Mouse (Mus musculus): ENCODE measurements around the gene Nwd2. TPM values are rescaled to one million over a fixed set of nuclear protein-coding genes. Genes with fewer than 3 reads are reported as not detected.

Gene Nwd2
- 0.29 and 0.51 TPM in 2 replicates for polyA plus RNA-seq (2015; fragmentation: Nextera tagmentation; extraction: Ambion mirVana)

DNA sequence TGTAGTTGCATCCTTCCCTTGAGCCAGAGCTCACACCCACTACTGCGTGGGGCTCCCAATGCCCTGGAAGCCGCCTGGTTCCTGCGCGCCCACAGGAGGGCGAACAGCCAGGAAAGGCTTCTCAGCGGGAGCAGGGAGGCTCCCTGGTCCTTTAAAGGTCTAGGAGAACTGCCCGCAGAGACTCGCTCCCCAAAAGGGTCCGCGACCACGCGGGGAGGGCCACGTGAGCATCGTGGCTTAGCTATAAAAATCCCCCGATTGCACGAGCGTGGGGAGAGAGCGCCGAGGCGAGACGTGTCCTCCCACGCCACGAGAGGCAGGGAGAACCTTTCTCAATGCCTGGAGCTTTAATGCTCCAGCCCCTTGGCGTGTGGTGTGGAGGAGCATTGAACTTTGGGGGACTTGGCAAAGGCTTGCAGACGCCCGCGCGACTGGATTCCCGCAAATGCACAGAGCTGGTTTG lies at the start of gene Nwd2:
Gene Nwd2 (plus strand): TSS at position 33 of the 463 bp plus-strand sequence.
- Histone ChIP-seq H3K4me1 (peaks cover 17% of the 10 kb centered on the region), H3K4me3 (peak within 1 kb of the TSS; percentile 43), H3K27me3 (peaks cover 48% of the 10 kb centered on the region), H3K36me3 (no peaks in the 10 kb centered on the region), H3K27ac (no peak within 1 kb of the TSS), H3K9me3 (no peaks in the 10 kb centered on the region), H3K4me2 (peak within 1 kb of the TSS; percentile 87), H3K9ac (0 out of 2 replicates have a peak within 1 kb of the TSS, but pooled peaks have one; percentile 28)
- no peak for ATAC-seq (ENCODE audit: insufficient number of reproducible peaks, low FRiP score, low TSS enrichment, low read depth)
- 2% methylated on average over 29 of the region's 29 CpGs for WGBS

DNA sequence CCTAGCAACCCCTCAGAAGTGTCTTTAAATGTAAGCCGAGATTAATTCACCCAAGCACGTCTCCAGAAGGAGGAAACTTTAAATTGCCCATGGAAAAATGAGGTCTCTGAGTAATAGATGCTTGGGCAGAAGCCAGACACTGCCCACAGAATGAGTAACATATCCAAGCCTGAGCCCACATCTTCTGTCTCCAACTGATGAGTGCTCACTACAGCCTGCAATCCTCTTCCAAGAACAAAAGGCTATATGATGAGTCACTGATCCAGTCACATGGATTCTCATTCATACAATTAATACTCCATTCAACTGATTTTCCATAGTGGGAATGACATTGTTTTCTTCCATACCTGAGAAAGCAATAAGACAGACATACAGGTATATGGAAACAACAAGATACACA lies 41.5 kb upstream of the Nwd2 start:
- no peaks in the 10 kb centered on the region for H3K27me3 ChIP-seq
- no peak overlapping the region for H3K4me2 ChIP-seq
- H3K9ac ChIP-seq = no peak overlapping the region
- no peak for ATAC-seq (ENCODE audit: insufficient number of reproducible peaks, low FRiP score, low TSS enrichment, low read depth)
- no peak overlapping the region for H3K4me3 ChIP-seq
- H3K4me1 ChIP-seq = no peaks in the 10 kb centered on the region
- 53% methylated on average over 2 of the region's 2 CpGs for WGBS
- H3K9me3 ChIP-seq = no peaks in the 10 kb centered on the region
- no peak overlapping the region for H3K27ac ChIP-seq
- H3K36me3 ChIP-seq = no peaks in the 10 kb centered on the region

DNA sequence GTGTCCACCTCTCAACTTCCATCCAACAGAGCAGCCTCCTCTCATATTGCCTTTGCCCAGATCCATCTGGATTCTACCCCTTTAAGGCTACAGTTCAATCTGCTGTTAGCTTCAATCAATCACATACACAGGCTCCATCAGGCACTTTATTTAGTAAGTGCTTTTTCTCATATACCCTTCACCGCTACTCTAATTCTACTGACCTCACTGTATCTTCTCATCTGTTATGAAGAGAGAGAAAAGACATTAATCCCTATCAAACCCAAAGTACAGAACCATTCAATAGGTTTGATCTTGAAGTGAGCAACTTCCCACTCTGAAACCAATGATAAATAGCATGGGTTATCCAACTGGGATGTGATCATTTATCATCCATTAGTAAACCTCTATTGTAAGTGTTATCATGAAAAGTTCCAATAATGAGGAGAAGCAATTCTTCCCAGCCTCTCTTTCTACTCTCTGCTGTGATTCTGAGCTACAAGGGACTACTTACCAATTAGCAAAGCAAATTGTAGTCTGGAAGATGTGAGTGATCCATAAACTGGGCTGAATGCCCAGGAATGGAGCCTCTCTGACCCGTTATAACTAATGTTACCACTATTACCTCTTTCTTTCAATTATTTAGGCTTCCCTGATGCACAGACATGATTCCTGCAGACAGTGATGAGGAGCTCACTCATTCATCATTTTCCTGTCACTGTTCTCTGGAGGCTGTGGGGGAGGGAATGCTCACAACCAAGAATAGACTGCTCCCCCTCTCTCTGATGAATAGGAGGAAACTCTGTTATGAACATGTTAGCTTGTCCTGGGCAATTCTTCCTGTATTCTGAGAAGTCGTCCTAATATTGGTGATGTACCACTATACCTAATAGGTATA lies 31.9 kb upstream of the Nwd2 start:
- no peak for ATAC-seq (ENCODE audit: insufficient number of reproducible peaks, low FRiP score, low TSS enrichment, low read depth)
- H3K27me3 ChIP-seq = no peaks in the 10 kb centered on the region
- H3K9me3 ChIP-seq = no peaks in the 10 kb centered on the region
- H3K4me3 ChIP-seq = no peak overlapping the region
- no peak overlapping the region for H3K4me2 ChIP-seq
- H3K4me1 ChIP-seq = no peaks in the 10 kb centered on the region
- no peak overlapping the region for H3K9ac ChIP-seq
- H3K36me3 ChIP-seq = no peaks in the 10 kb centered on the region
- H3K27ac ChIP-seq = no peak overlapping the region
- WGBS = 75% methylated on average over 3 of the region's 3 CpGs

DNA sequence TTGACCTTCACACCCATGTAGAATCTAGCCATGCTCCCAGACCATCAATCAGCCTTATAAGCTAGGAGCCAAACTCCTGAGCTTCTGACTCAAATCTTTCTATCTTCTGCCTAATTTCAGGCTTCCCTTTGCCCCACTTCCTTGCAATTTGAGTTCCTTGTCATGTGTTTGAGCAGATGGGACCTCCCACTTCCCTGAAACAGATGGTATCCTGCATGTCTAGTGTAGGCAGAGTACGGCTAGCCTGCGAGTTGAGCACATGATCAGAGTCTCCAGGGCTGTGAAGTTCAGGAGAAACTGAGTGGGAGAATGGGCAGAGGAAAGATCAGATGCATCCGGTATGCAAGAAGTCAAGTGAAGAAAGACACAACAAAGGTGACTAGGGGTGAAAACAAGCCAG lies 24.8 kb upstream of the Nwd2 start:
- no peaks in the 10 kb centered on the region for H3K36me3 ChIP-seq
- 75% methylated on average over 3 of the region's 3 CpGs for WGBS
- no peak overlapping the region for H3K4me2 ChIP-seq
- no peak overlapping the region for H3K27ac ChIP-seq
- H3K27me3 ChIP-seq = no peaks in the 10 kb centered on the region
- no peaks in the 10 kb centered on the region for H3K4me1 ChIP-seq
- no peak overlapping the region for H3K4me3 ChIP-seq
- no peak for ATAC-seq (ENCODE audit: insufficient number of reproducible peaks, low FRiP score, low TSS enrichment, low read depth)
- no peak overlapping the region for H3K9ac ChIP-seq
- no peaks in the 10 kb centered on the region for H3K9me3 ChIP-seq

DNA sequence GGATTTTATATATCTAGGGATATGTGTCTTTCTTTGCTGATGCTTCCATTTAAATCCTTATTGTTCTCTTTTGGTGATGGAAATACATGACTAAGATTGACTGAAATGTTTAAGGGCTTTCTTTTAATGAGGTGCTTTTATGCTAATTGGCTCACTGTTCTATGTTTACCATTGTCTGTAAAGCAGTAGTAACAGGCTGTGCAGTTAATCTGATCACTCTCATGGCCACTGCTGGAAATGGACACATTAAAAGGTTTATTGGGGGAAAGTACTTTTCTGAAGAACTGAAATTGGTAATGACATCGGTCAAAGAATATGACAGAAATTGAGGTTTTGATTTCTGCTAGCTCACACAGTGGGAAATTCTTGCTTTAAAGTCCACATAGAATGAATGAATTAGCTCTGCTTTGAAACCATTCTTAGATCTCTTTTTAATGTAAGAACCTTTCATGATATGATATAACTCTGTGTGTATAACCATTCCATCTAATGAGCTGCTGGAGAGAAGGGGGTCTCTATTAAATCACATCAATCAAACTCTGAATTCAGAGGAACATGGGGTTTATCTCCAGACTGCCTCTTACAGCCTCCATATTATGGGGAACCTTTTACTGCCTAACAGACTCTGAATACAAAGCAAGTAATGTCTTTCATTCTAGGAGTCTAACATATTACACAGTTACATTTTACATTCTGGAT lies 20.9 kb upstream of the Nwd2 start:
- Histone ChIP-seq H3K4me1 (no peaks in the 10 kb centered on the region), H3K4me2 (no peak overlapping the region), H3K9ac (no peak overlapping the region), H3K27me3 (no peaks in the 10 kb centered on the region), H3K36me3 (no peaks in the 10 kb centered on the region), H3K27ac (no peak overlapping the region), H3K9me3 (no peaks in the 10 kb centered on the region), H3K4me3 (no peak overlapping the region)
- no peak for ATAC-seq (ENCODE audit: insufficient number of reproducible peaks, low FRiP score, low TSS enrichment, low read depth)
- WGBS = 48% methylated on average over 1 of the region's 1 CpGs

DNA sequence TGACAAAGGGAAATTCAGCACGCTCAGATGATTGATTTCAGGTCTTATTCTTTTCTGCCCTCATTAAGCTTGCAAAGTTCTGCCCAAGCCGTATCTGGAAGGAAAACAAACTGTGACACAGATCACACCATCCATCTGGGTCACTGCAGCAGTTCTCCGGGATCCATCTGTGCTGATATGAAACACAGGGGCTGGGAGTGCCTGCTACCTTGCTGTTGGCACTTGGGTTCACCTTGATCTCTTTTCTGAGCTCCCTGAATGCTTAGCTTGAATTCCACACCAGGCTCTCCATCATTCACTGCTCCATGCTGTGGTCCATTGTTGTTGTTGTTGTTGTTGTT lies 20.4 kb upstream of the Nwd2 start:
- no peaks in the 10 kb centered on the region for H3K36me3 ChIP-seq
- H3K4me3 ChIP-seq = no peak overlapping the region
- no peaks in the 10 kb centered on the region for H3K4me1 ChIP-seq
- WGBS = 55% methylated on average over 3 of the region's 3 CpGs
- H3K4me2 ChIP-seq = no peak overlapping the region
- no peak overlapping the region for H3K9ac ChIP-seq
- H3K27me3 ChIP-seq = no peaks in the 10 kb centered on the region
- H3K9me3 ChIP-seq = no peaks in the 10 kb centered on the region
- H3K27ac ChIP-seq = no peak overlapping the region
- no peak for ATAC-seq (ENCODE audit: insufficient number of reproducible peaks, low FRiP score, low TSS enrichment, low read depth)

DNA sequence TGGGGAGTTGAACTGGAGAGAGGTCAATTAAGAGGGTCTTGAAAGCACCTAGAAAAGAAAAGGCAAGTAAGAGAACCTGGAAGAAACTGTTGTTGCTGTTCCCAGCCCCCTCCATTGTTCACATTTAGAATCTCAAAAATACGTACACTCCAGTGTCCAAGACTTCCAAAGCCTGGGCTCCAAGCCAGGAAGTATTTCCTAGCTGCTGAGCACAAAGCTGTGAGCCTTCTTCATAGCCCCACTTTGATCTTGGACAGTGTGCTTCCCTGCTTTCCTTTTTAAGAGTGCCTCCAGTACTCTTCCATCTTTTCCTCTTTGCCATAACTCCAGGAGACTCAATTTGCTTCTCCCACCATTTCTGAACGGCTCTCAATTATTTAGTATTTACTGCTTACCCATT lies 14.3 kb upstream of the Nwd2 start:
- H3K9me3 ChIP-seq = no peaks in the 10 kb centered on the region
- H3K4me3 ChIP-seq = no peak overlapping the region
- no peak for ATAC-seq (ENCODE audit: insufficient number of reproducible peaks, low FRiP score, low TSS enrichment, low read depth)
- H3K27me3 ChIP-seq = no peaks in the 10 kb centered on the region
- no peak overlapping the region for H3K9ac ChIP-seq
- H3K4me1 ChIP-seq = no peaks in the 10 kb centered on the region
- no peak overlapping the region for H3K4me2 ChIP-seq
- 51% methylated on average over 2 of the region's 2 CpGs for WGBS
- H3K36me3 ChIP-seq = no peaks in the 10 kb centered on the region
- no peak overlapping the region for H3K27ac ChIP-seq

DNA sequence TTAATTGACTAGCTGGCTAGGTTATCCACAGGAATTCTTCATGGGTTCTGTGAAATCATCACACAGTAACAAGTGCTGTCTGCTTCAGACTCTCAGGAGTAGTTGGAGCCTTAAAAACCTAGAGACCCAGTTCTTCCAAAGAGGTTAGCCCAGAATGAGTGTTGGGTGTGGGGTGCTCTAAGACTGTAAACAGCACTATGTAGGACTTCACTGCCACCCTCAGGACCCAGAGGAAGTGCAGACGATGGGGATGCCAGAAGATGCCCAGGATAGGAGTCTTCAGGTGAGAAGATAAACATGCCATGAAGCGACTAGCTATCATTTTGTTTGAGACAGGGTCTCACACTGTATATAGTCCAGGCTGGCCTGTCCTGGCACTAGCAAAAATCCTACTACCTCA lies 715 bp upstream of the Nwd2 start:
- Histone ChIP-seq H3K4me2 (no peak overlapping the region), H3K27ac (no peak overlapping the region), H3K9me3 (no peaks in the 10 kb centered on the region), H3K36me3 (no peaks in the 10 kb centered on the region), H3K4me3 (no peak overlapping the region), H3K4me1 (peaks cover 17% of the 10 kb centered on the region), H3K27me3 (peaks cover 48% of the 10 kb centered on the region), H3K9ac (no peak overlapping the region)
- WGBS = 36% methylated on average over 2 of the region's 2 CpGs
- no peak for ATAC-seq (ENCODE audit: insufficient number of reproducible peaks, low FRiP score, low TSS enrichment, low read depth)

DNA sequence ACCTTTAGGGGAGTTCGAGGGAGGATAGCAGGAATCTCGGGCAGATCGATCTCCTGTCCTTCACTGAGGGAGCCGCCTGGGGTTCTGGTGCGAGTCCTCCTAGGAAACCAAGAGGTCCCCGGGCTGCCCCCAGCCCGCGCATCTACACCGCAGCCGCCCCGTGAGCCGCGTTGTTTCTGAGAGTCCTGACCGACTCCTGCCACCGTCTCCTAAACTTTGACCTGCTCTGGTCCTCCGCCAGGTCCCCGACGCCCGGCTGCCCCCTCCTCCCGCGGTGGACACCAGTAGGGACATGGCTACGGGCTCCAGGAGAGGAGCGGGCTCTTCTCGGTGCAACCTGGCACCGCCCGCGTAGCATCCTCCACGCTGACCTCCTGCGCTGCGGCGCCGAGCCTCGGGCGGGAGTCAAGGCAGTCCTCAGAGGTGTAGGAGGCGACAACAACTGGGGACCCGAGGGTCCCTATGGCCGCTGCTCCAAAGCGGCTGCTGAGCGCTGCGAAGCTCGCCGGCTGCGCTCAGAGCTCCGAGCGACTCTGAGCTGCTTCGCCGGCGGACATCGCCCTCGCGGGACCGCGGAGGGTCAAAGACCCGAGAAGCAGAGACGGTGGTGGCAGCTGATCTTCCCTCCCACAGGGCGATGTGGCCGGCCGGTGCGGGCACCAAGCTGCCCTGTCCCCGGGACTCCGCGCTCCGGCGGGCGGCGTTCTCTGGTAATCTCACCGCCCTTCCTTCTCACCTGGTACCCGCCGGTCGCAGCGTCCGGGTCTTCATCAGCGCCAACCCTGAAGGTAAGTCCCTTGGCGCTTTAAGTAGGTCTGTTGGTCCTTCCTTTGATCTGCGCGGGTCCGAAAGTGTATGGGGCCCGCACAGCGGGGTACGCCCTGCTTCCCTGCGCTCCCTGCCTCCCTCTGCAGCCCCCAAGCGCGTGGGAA lies 897 bp downstream of the Nwd2 start:
- Histone ChIP-seq H3K9ac (peak overlapping the region; percentile 28; the same call in 1 of the 2 replicates), H3K9me3 (no peaks in the 10 kb centered on the region), H3K4me1 (peaks cover 17% of the 10 kb centered on the region), H3K4me2 (peak overlapping the region; percentile 87), H3K36me3 (no peaks in the 10 kb centered on the region), H3K4me3 (peak overlapping the region; percentile 43), H3K27me3 (peaks cover 48% of the 10 kb centered on the region), H3K27ac (no peak overlapping the region)
- no peak for ATAC-seq (ENCODE audit: insufficient number of reproducible peaks, low FRiP score, low TSS enrichment, low read depth)
- under 1% methylated on average over 82 of the region's 83 CpGs for WGBS

DNA sequence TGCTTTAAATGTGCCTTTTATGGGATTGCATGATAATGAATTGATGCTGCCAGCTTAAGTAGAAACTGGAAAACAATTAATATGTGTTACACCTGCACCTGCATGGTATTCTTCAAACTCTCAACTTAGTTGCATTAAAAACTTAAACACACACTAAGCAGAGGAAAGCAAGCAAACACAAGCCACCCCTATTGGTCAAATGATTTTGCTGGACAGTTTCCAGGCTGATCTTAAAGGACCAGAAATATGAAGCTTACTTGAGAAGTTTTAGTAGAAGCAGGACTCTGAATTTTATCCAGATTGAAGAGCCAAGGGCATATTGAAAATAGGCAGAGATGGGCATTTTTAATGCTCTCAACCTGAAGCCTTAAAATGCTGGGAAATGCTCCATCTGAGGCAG lies 2.9 kb downstream of the Nwd2 start:
- ATAC-seq (ENCODE audit: insufficient number of reproducible peaks, low FRiP score, low TSS enrichment, low read depth) = no peak
- Histone ChIP-seq H3K4me1 (peaks cover 17% of the 10 kb centered on the region), H3K27me3 (peaks cover 48% of the 10 kb centered on the region), H3K4me2 (no peak overlapping the region), H3K4me3 (no peak overlapping the region), H3K36me3 (no peaks in the 10 kb centered on the region), H3K27ac (no peak overlapping the region), H3K9me3 (no peaks in the 10 kb centered on the region), H3K9ac (no peak overlapping the region)

DNA sequence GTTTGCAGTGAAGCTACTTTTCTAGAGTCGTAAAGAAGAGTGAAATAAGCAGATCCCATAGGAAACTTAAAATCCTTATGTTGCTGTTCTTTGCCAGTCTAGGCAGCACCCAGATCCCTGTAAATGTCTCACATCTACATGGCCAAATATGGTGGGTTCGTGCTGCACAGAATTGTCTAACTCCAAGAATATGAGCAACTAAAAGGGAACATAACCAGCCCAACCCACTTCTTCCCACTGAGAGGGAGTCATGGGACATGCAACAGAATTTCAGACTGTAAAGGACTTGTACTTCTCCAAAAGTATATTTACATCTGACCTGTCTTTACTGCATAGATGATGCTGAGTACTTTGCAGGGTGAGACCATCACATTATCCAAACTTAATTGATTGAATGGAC lies 3.8 kb downstream of the Nwd2 start:
- no peak overlapping the region for H3K9ac ChIP-seq
- no peak overlapping the region for H3K4me3 ChIP-seq
- 77% methylated on average over 2 of the region's 2 CpGs for WGBS
- H3K4me1 ChIP-seq = peaks cover 17% of the 10 kb centered on the region
- H3K9me3 ChIP-seq = no peaks in the 10 kb centered on the region
- H3K4me2 ChIP-seq = no peak overlapping the region
- no peaks in the 10 kb centered on the region for H3K36me3 ChIP-seq
- H3K27me3 ChIP-seq = peaks cover 44% of the 10 kb centered on the region
- H3K27ac ChIP-seq = no peak overlapping the region
- ATAC-seq (ENCODE audit: insufficient number of reproducible peaks, low FRiP score, low TSS enrichment, low read depth) = no peak
